Mouse (Mus musculus): ENCODE measurements at regions not wholly inside any gene's neighbourhood (a gene's known extent, or its start where the extent isn't known, plus 50 kb on each side); places are given as distances from the start of the nearest gene placed in this dataset.

DNA sequence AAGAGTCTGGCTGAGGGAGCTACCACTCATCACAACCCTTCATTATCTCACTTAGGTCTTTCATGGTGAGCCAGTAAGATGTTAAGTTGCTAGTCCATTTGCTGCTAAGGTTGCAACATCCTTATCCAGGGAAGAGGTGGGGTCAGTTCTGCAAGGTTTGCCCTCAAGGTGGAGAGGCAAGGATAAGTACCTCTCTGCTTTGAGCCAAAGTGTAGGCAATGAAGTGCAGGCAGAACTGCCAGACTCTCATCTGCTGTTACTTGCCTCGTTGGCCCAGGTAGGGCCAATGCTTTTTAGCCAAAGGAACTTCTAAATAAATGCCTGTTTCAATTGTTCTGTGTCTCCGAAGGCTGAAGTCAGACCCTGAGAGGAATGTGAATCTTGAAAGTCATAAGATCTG, 59.6 kb upstream of the Lclat1 start:
- no peak for DNase-seq (ENCODE audit: low read depth)

DNA sequence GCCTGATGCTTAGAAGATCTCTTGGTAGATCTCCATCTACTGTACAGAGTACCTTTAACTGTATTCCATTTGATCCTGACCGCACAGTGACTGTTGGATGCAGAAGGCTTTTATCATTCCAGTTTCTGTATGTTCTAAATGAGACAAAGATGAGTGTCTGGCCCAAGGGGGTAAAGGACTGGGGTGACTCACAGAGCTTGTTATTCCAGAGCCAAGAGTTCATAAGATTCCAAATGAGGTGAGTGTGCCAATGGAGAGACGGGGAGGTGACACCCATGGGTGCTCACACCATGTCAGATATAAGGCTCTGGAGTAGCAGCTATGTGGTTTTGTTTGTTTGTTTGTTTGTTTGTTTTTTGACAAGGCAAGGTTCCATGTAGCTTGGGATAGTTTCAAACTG, 54.8 kb upstream of the Lclat1 start:
- no peak for DNase-seq (ENCODE audit: low read depth)

DNA sequence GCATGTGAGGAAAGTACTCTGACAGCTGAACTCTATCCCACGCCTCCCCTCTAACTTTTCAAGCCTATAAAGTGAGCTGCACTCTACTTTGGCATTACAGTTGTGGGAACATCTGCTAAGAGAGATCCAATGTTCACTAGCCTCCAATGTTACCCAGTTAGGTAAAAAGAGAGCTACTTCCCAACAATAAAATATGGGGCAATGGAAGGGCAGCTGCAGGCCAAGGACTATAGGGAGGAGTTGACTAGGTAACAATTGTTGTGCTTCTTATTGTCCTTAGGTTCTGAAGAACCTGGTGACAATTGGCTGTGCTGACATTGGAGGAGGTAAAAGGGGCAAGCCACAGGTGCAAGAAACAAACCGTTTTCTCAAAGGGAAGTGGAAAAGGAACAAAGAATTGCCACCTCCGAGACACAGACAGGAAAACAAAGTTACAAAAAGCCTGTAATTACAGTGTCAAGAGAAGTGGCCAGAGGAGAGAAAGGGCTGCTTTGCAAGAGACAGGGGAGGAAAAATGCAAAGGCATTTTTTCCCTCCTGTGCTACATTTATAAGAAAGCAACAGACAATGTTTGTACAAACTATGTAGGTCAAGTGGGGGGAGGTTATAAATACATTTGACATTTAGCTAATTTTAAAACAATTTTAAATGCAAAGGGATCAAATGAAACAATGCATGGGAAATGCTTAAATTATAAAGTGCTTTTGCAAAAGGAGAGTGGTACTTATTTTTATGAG, 54.1 kb upstream of the Lclat1 start:
- DNase-seq (ENCODE audit: low read depth) = no peak

GRCm38 (mm10) chr17:73054226-73054625, 53.6 kb upstream of the Lclat1 start:
- no peak for DNase-seq (ENCODE audit: low read depth)

DNA sequence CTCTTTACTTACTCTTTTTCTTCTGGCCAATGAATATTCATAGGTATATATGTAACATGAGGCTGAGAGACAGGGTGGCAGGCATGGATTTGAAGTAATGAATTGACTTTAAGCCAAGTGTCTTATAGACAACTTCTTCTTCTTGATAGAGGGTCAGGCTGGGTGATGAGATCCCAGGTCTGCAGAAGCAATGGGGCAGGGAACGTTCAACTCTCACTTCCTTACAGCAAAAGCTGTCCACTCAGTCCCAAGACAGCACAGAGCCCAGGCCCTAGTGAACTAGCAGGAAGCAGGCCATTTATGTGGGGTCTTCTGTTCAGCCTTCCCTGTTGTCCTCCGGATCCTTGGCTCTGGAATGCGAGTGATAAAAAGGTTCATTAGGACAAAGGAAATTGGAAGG, 52.6 kb upstream of the Lclat1 start:
- no peak for DNase-seq (ENCODE audit: low read depth)

DNA sequence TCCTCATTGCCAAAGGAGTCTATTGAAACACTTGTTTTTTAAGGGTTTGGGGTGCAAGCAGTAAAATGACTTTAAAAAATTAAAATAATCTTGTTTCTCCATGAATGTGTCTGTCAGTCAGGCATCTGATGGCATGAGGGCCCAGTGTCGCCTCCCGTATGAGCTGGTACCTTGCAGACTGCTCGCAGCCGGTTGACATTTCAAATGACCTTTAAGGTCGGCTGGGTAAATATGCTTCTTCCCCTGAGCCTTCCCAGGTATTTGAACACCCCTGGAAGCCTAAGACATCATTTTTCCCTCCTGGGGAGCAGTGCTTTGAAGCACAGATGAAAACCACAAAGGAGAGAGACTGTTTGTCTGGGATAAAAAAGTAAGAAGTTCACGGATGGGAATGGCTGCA, 52.2 kb upstream of the Lclat1 start:
- DNase-seq (ENCODE audit: low read depth) = no peak

DNA sequence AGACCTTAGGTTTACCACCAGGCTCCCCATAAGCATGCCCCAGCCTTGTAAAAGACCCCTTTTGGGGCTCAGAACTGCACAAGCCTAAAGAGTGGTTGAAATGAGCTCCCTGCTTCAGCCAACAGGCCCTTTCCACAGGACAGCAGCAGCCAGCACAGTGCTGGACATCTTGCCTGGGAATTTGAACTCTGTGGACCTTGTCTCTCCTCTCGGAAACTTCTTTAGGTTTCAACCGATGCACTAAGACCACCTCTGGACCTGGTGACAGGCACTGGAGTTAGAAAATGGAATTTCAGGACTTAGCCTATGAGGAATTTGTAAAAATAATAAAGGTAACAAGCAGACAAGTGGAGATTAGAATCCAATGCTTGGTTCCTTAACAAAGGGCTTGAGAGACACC, 51.2 kb upstream of the Lclat1 start:
- DNase-seq (ENCODE audit: low read depth) = no peak

Measured in induced T-regulatory cell, adult 2 months (primary cell).